Mouse (Mus musculus) ovary, postnatal 14 days (tissue): ENCODE results near the gene Olfr1137.

ENCODE experiments used
- DNase-seq: peaks from one replicate; pipeline ENCODE4 v3.0.0; 2022; ENCODE audit warnings: low spot score

Gene Olfr1137

GRCm38 (mm10) chr2:87713079-87713478 lies at the start of gene Olfr1137:
Gene Olfr1137, minus strand, starts transcription at chr2:87713179.
- DNase-seq = no peak

GRCm38 (mm10) chr2:87753891-87754290 lies 40.9 kb upstream of the Olfr1137 start, which contains the start of gene Olfr1141:
Gene Olfr1141, minus strand, starts transcription at chr2:87753991.
- no peak for DNase-seq

DNA sequence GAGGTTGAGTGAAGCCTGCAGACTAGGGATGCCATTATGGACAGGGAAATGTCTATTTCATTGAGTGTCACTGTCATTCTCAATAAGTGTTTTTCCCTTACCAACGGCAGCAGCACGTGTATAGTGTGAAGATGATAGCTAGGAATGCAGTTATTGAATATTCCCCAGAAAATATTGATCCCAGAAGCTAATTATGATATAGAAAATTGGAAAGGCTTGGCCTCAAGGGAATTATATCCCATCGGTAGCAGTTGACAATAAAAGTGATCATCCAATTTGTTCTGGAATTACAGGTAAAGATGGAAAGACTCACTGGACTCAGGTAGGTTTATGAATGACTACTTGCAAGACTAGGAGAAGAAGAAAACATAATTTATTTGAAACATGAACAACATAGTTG lies 30.5 kb upstream of the Olfr1137 start, which contains the start of gene Olfr1140:
Olfr1140 (plus strand) TSS at position 301 of the 400 bp plus-strand sequence.
- DNase-seq = no peak

- no peak for DNase-seq
These were observed 26.9 kb upstream of the Olfr1137 start, which contains the start of gene Olfr1138 for GRCm38 (mm10) chr2:87739878-87740277. Gene Olfr1138, minus strand, starts transcription at chr2:87739978.

- no peak for DNase-seq
These were observed 19.1 kb downstream of the Olfr1137 start, which contains the start of gene Olfr1136 for GRCm38 (mm10) chr2:87693847-87694246. Gene Olfr1136, minus strand, starts transcription at chr2:87693947.

GRCm38 (mm10) chr2:87673564-87673963 lies 39.4 kb downstream of the Olfr1137 start, which contains the start of gene Olfr1135:
Gene Olfr1135, minus strand, starts transcription at chr2:87673664.
- DNase-seq = no peak
